8 mouse cellular contexts compared by ENCODE assay signal in the genomic region with DNA sequence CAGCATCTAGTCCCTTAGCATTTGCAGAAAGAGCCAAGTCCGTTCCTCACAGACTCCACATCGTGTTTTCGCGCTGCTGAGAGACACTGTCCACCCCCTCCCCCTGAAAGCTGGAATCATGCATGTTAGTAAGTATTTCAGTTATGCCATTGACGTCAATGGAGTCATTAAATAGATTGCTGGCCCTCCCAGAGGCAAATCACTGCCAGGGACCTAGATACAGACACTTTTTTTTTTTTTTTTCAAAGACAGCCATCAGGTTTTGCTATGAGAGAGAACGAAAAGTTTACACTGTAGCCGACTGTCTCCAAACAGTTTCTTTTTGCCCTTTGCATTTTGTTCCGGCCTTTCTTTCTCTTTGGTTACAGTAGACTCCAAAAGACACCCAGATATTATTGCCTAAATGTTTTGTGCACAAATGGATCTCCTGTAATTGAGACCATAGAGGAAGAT.
DNase-seq lines count a peak whose midpoint lies in the region; ATAC-seq and TF ChIP-seq lines count a peak whose summit lies in the region.

No protein-coding gene starts in this region.

- H3K4me1 ChIP-seq in forebrain, embryonic 11.5 days (replicated peaks; ENCODE audit: control insufficient read depth, insufficient read depth, low read length), result no peaks in the 10 kb centered on the region; the same call in 1 of the 2 replicates
- H3K4me1 ChIP-seq in heart, embryonic 13.5 days, result peaks cover 56% of the 10 kb centered on the region
- H3K4me1 ChIP-seq in kidney, embryonic 15.5 days, result peaks cover 35% of the 10 kb centered on the region
- peaks cover 0 to 13% of the 10 kb centered on the region in 2 experiments; a peak in 2 of 4 replicates for H3K4me1 ChIP-seq in liver, embryonic 14.5 days (replicated peaks; ENCODE audit: control insufficient read depth in 2 of 2, insufficient read depth in 2 of 2, low read length in 1 of 2)
- peaks cover 6% of the 10 kb centered on the region; the same call in 1 of the 2 replicates for H3K4me1 ChIP-seq in testis, adult 2 months (ENCODE audit: control insufficient read depth, insufficient read depth, low read length)

- WGBS in forebrain, embryonic 11.5 days, result 47% methylated on average over 8 of the region's 8 CpGs
- WGBS in heart, embryonic 13.5 days, result 13% methylated on average over 8 of the region's 8 CpGs
- WGBS in kidney, embryonic 15.5 days, result 35% methylated on average over 8 of the region's 8 CpGs
- 27% methylated on average over 8 of the region's 8 CpGs for WGBS in liver, embryonic 14.5 days (ENCODE audit: insufficient replicate concordance)

- ATAC-seq in forebrain, embryonic 11.5 days (replicated peaks; ENCODE audit: low FRiP score), result no peak
- ATAC-seq in heart, embryonic 13.5 days (ENCODE audit: extremely low read depth, insufficient number of reproducible peaks, low FRiP score, low TSS enrichment), result peak; percentile 65; the same call in 1 of the 2 replicates
- peak; percentile 74; the same call in 1 of the 2 replicates for ATAC-seq in kidney, embryonic 15.5 days (replicated peaks; ENCODE audit: low FRiP score)
- ATAC-seq in liver, embryonic 14.5 days (ENCODE audit: insufficient read depth), result no peak

- no peak overlapping the region for H3K4me3 ChIP-seq in forebrain, embryonic 11.5 days (ENCODE audit: low read depth, low read length)
- peak overlapping the region; percentile 33 for H3K4me3 ChIP-seq in heart, embryonic 13.5 days
- peak overlapping the region; percentile 23 for H3K4me3 ChIP-seq in kidney, embryonic 15.5 days (replicated peaks)
- H3K4me3 ChIP-seq in liver, embryonic 14.5 days (ENCODE audit: insufficient read depth in 1 of 2, low read depth in 2 of 2, low read length in 2 of 2), result no peak overlapping the region
- no peak overlapping the region for H3K4me3 ChIP-seq in testis, adult 2 months (ENCODE audit: control insufficient read depth, low read depth, low read length)

- DNase-seq in layer of hippocampus, adult 8-10 months (ENCODE audit: low spot score in 2 of 2), result peak; percentile 27 to 37
- DNase-seq in layer of hippocampus, adult 11-12 months (ENCODE audit: low spot score), result no peak
- DNase-seq in forebrain, embryonic 11.5 days (ENCODE audit: low spot score), result no peak
- no peak for DNase-seq in liver, embryonic 14.5 days (ENCODE audit: low read depth in 3 of 3, low spot score in 3 of 3)
- DNase-seq in neural tube, embryonic 10.5 days (ENCODE audit: extremely low spot score, low spot score), result peak; percentile 42

- no peak for TF ChIP-seq EP300 in liver, embryonic 14.5 days (IDR thresholded peaks at IDR 0.05; ENCODE audit: low read depth)

- no peak overlapping the region; the same call in 1 of the 2 replicates for H3K9ac ChIP-seq in forebrain, embryonic 11.5 days (ENCODE audit: low read length)
- H3K9ac ChIP-seq in heart, embryonic 13.5 days, result peak overlapping the region; percentile 76
- 0 out of 2 replicates have a peak overlapping the region, but pooled peaks have one; percentile 21 for H3K9ac ChIP-seq in kidney, embryonic 15.5 days
- no peak overlapping the region for H3K9ac ChIP-seq in liver, embryonic 14.5 days (replicated peaks)

- no peaks in the 10 kb centered on the region for H3K9me3 ChIP-seq in forebrain, embryonic 11.5 days (ENCODE audit: control insufficient read depth, low read length)
- no peaks in the 10 kb centered on the region for H3K9me3 ChIP-seq in heart, embryonic 13.5 days
- no peaks in the 10 kb centered on the region for H3K9me3 ChIP-seq in kidney, embryonic 15.5 days (replicated peaks)
- H3K9me3 ChIP-seq in liver, embryonic 14.5 days (ENCODE audit: control insufficient read depth, low read length), result no peaks in the 10 kb centered on the region

- no peak for TF ChIP-seq POLR2A in testis, adult 2 months (IDR thresholded peaks at IDR 0.05; ENCODE audit: control insufficient read depth, low read depth, low read length)

- H3K27me3 ChIP-seq in forebrain, embryonic 11.5 days (ENCODE audit: control insufficient read depth, insufficient read depth, low read length), result no peaks in the 10 kb centered on the region
- no peaks in the 10 kb centered on the region for H3K27me3 ChIP-seq in heart, embryonic 13.5 days (replicated peaks)
- H3K27me3 ChIP-seq in kidney, embryonic 15.5 days, result no peaks in the 10 kb centered on the region
- H3K27me3 ChIP-seq in liver, embryonic 14.5 days (ENCODE audit: control insufficient read depth, insufficient read depth, low read length), result no peaks in the 10 kb centered on the region
- no peaks in the 10 kb centered on the region for H3K27me3 ChIP-seq in testis, adult 2 months (ENCODE audit: control insufficient read depth, insufficient read depth, low read length)

- H3K36me3 ChIP-seq in forebrain, embryonic 11.5 days (ENCODE audit: control insufficient read depth, insufficient read depth, low read length), result no peaks in the 10 kb centered on the region
- 0 out of 2 replicates have a peak, but pooled peaks cover 12% of the 10 kb centered on the region for H3K36me3 ChIP-seq in heart, embryonic 13.5 days
- no peaks in the 10 kb centered on the region for H3K36me3 ChIP-seq in kidney, embryonic 15.5 days
- H3K36me3 ChIP-seq in liver, embryonic 14.5 days (replicated peaks; ENCODE audit: control insufficient read depth, insufficient read depth, low read depth), result no peaks in the 10 kb centered on the region
- H3K36me3 ChIP-seq in testis, adult 2 months (ENCODE audit: control insufficient read depth, insufficient read depth, low read length), result no peaks in the 10 kb centered on the region

- H3K27ac ChIP-seq in forebrain, embryonic 11.5 days (ENCODE audit: low read depth, low read length), result no peak overlapping the region
- peak overlapping the region; percentile 93 for H3K27ac ChIP-seq in heart, embryonic 13.5 days (replicated peaks)
- H3K27ac ChIP-seq in kidney, embryonic 15.5 days, result peak overlapping the region; percentile 85
- H3K27ac ChIP-seq in liver, embryonic 14.5 days, result no peak overlapping the region
- peak overlapping the region; percentile 85 for H3K27ac ChIP-seq in testis, adult 2 months (ENCODE audit: control insufficient read depth, insufficient read depth, low read depth, low read length)

- no peak for TF ChIP-seq CTCF in liver, embryonic 14.5 days (IDR thresholded peaks at IDR 0.05; ENCODE audit: low read depth)
- no peak for TF ChIP-seq CTCF in testis, adult 2 months (IDR thresholded peaks at IDR 0.05; ENCODE audit: control insufficient read depth, insufficient read depth, insufficient replicate concordance, low read depth, low read length)

- H3K4me2 ChIP-seq in forebrain, embryonic 11.5 days (ENCODE audit: low read depth, low read length, severe bottlenecking), result peak overlapping the region; percentile 29; the same call in 1 of the 2 replicates
- H3K4me2 ChIP-seq in heart, embryonic 13.5 days, result peak overlapping the region; percentile 65
- peak overlapping the region; percentile 51 for H3K4me2 ChIP-seq in kidney, embryonic 15.5 days
- H3K4me2 ChIP-seq in liver, embryonic 14.5 days (ENCODE audit: low read depth), result peak overlapping the region; percentile 37

Comparison
In these comparisons a context has a peak if more than half of its experiments do, and no peak if none do; other contexts are left out.
1. DNase-seq: peak in layer of hippocampus, adult 8-10 months (2 of 2) and neural tube, embryonic 10.5 days (single experiment); none in layer of hippocampus, adult 11-12 months (single experiment), forebrain, embryonic 11.5 days (single experiment) and liver, embryonic 14.5 days (0 of 3).
2. ATAC-seq: peak in heart, embryonic 13.5 days (single experiment) and kidney, embryonic 15.5 days (single experiment); none in forebrain, embryonic 11.5 days (single experiment) and liver, embryonic 14.5 days (single experiment).
3. H3K27ac ChIP-seq: peak in heart, embryonic 13.5 days (single experiment), kidney, embryonic 15.5 days (single experiment) and testis, adult 2 months (single experiment); none in forebrain, embryonic 11.5 days (single experiment) and liver, embryonic 14.5 days (single experiment).
4. H3K4me3 ChIP-seq: peak in heart, embryonic 13.5 days (single experiment) and kidney, embryonic 15.5 days (single experiment); none in forebrain, embryonic 11.5 days (single experiment), liver, embryonic 14.5 days (0 of 2) and testis, adult 2 months (single experiment).
5. H3K9ac ChIP-seq: peak in heart, embryonic 13.5 days (single experiment) and kidney, embryonic 15.5 days (single experiment); none in forebrain, embryonic 11.5 days (single experiment) and liver, embryonic 14.5 days (single experiment).
6. Peak in every context shown above with its lines, with median percentiles within 50 percentile points of each other: H3K4me2 ChIP-seq.